Mouse (Mus musculus): ENCODE measurements around the gene Olfr960. TPM values are rescaled to one million over a fixed set of nuclear protein-coding genes. Genes with fewer than 3 reads are reported as not detected.

The Olfr960 gene
- total RNA-seq (2012; rRNA removed) = not detected in 2 replicates

DNA sequence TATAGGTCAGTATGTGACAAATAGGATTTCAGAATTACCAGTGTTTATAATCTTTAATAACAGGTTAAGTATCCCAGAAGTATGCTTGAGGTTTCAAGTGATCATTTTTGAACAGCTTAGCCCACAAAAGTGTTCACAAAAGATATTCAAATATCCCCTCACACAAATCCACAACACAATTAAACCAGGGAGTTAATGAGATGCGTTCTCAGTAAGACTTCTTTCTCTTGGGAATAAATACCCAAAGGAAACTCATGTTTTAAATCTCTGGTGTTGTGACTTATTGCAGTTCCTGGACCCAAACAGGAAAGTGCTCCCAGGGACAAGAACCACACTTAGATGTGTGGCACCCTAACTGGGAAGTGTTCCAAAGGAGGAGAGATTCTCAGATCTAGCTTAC, at the start of gene Olfr960:
TSS of gene Olfr960 (plus strand) at position 301 of the 400 bp plus-strand sequence.
- in situ Hi-C loops (cut with MboI; ENCODE audit: low sequenced_read_pairs in 2 of 2, unreplicated experiment in 2 of 2) = no loop called here
- no peak within 1 kb of the TSS for H3K27ac ChIP-seq (ENCODE audit: insufficient read depth, low read depth, low read length, poor library complexity, severe bottlenecking)
- H3K9me3 ChIP-seq (ENCODE audit: control insufficient read depth, insufficient read depth, low read depth, low read length) = no peaks in the 10 kb centered on the region
- no peak within 1 kb of the TSS for H3K4me3 ChIP-seq (ENCODE audit: insufficient read depth in 1 of 2, low read depth in 1 of 2, low read length in 2 of 2, poor library complexity in 1 of 2, severe bottlenecking in 1 of 2)
- no peak within 1 kb of the TSS for H3K9ac ChIP-seq (ENCODE audit: insufficient read depth, low read depth, low read length, poor library complexity, severe bottlenecking)
- no peak for TF ChIP-seq HCFC1 (IDR thresholded peaks at IDR 0.05; ENCODE audit: borderline replicate concordance, insufficient read depth, low read length)
- TF ChIP-seq CHD2 (IDR thresholded peaks at IDR 0.05; ENCODE audit: low read depth, low read length) = no peak
- no peak for TF ChIP-seq MAFK (IDR thresholded peaks at IDR 0.05; ENCODE audit: insufficient read depth, low read depth, low read length)
- no peak for TF ChIP-seq ZC3H11A (IDR thresholded peaks at IDR 0.05; ENCODE audit: borderline replicate concordance, low read depth, low read length)
- TF ChIP-seq ZNF384 (IDR thresholded peaks at IDR 0.05; ENCODE audit: low read depth, low read length) = no peak
- no peaks in the 10 kb centered on the region for H3K36me3 ChIP-seq (ENCODE audit: control insufficient read depth, insufficient read depth, low read length, poor library complexity, severe bottlenecking)
- H3K4me1 ChIP-seq (ENCODE audit: control insufficient read depth in 2 of 2, insufficient read depth in 2 of 2, low read length in 2 of 2, poor library complexity in 1 of 2) = no peaks in the 10 kb centered on the region
- DNase-seq (ENCODE audit: low read depth, low spot score) = no peak

- no peak for DNase-seq (ENCODE audit: low read depth, low spot score)
- no peak for TF ChIP-seq ZC3H11A (IDR thresholded peaks at IDR 0.05; ENCODE audit: borderline replicate concordance, low read depth, low read length)
- TF ChIP-seq ZNF384 (IDR thresholded peaks at IDR 0.05; ENCODE audit: low read depth, low read length) = no peak
- TF ChIP-seq MAFK (IDR thresholded peaks at IDR 0.05; ENCODE audit: insufficient read depth, low read depth, low read length) = no peak
- no peak for TF ChIP-seq HCFC1 (IDR thresholded peaks at IDR 0.05; ENCODE audit: borderline replicate concordance, insufficient read depth, low read length)
- TF ChIP-seq CHD2 (IDR thresholded peaks at IDR 0.05; ENCODE audit: low read depth, low read length) = no peak
- in situ Hi-C loops (cut with MboI; ENCODE audit: low sequenced_read_pairs in 2 of 2, unreplicated experiment in 2 of 2) = no loop called here
- Histone ChIP-seq H3K9ac (ENCODE audit: insufficient read depth, low read depth, low read length, poor library complexity, severe bottlenecking) (no peak within 1 kb of the TSS), H3K4me3 (ENCODE audit: insufficient read depth in 1 of 2, low read depth in 1 of 2, low read length in 2 of 2, poor library complexity in 1 of 2, severe bottlenecking in 1 of 2) (no peak within 1 kb of the TSS), H3K4me1 (ENCODE audit: control insufficient read depth in 2 of 2, insufficient read depth in 2 of 2, low read length in 2 of 2, poor library complexity in 1 of 2) (no peaks in the 10 kb centered on the region), H3K36me3 (ENCODE audit: control insufficient read depth, insufficient read depth, low read length, poor library complexity, severe bottlenecking) (no peaks in the 10 kb centered on the region), H3K27ac (ENCODE audit: insufficient read depth, low read depth, low read length, poor library complexity, severe bottlenecking) (no peak within 1 kb of the TSS), H3K9me3 (ENCODE audit: control insufficient read depth, insufficient read depth, low read depth, low read length) (no peaks in the 10 kb centered on the region)
Measured at GRCm38 (mm10) chr9:39575469-39575868, 45.7 kb upstream of the Olfr960 start, which contains the start of gene Olfr959. Olfr959 (minus strand) TSS chr9:39575569.

- no peak for DNase-seq (ENCODE audit: low read depth, low spot score)
Measured at GRCm38 (mm10) chr9:39577050-39577449, 44.1 kb upstream of the Olfr960 start.

DNA sequence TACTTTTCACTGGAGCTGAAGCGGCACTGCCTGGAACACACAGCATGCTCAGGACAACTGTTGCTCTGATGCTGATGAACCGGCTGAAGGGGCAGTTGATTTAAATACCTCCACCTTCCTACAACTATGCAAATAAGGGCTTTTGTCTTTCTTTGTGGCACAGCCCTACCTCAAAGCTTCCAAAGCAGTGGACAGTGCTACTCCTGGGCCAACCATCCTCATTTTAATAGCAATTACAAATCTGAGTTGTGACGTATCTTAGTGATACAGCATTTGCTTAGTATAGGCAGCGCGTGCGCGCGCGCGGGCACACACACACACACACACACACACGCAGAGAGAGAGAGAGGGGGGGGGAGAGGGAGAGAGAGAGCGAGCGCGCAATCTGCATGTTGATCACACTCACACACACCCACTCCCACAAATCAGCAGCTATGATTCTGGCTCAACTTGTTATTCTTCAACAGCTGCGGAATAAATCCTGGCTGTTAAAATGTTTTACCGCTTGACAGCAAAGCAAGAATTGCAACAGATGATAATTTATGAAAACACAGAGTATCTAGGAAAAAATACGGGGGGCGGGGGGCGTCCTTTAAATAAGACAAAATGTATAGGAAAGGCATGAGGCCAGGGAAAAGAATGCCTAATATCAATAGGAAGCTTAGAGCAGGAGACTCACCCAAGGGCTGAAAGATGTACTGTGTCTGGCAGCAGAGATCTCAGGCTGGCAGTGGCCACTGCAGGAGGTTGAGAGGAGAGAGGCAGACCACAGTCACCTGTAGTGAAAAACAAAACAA, 18.4 kb upstream of the Olfr960 start:
- Histone ChIP-seq H3K9me3 (ENCODE audit: control insufficient read depth, insufficient read depth, low read depth, low read length) (no peaks in the 10 kb centered on the region), H3K27ac (ENCODE audit: insufficient read depth, low read depth, low read length, poor library complexity, severe bottlenecking) (no peak overlapping the region), H3K9ac (ENCODE audit: insufficient read depth, low read depth, low read length, poor library complexity, severe bottlenecking) (no peak overlapping the region), H3K4me1 (ENCODE audit: control insufficient read depth in 2 of 2, insufficient read depth in 2 of 2, low read length in 2 of 2, poor library complexity in 1 of 2) (peaks cover 3 to 4% of the 10 kb centered on the region in 2 experiments; a peak in 3 of 4 replicates), H3K36me3 (ENCODE audit: control insufficient read depth, insufficient read depth, low read length, poor library complexity, severe bottlenecking) (no peaks in the 10 kb centered on the region), H3K4me3 (ENCODE audit: insufficient read depth in 1 of 2, low read depth in 1 of 2, low read length in 2 of 2, poor library complexity in 1 of 2, severe bottlenecking in 1 of 2) (peak overlapping the region in 1 of 2 experiments; percentile 51; a peak in 2 of 4 replicates)
- TF ChIP-seq ZC3H11A (IDR thresholded peaks at IDR 0.05; ENCODE audit: borderline replicate concordance, low read depth, low read length) (no peak), MAFK (IDR thresholded peaks at IDR 0.05; ENCODE audit: insufficient read depth, low read depth, low read length) (no peak), ZNF384 (IDR thresholded peaks at IDR 0.05; ENCODE audit: low read depth, low read length) (no peak), HCFC1 (IDR thresholded peaks at IDR 0.05; ENCODE audit: borderline replicate concordance, insufficient read depth, low read length) (no peak), CHD2 (IDR thresholded peaks at IDR 0.05; ENCODE audit: low read depth, low read length) (no peak)
- in situ Hi-C loops (cut with MboI; ENCODE audit: low sequenced_read_pairs in 2 of 2, unreplicated experiment in 2 of 2) = no loop called here
- peak; percentile 17 for DNase-seq (ENCODE audit: low read depth, low spot score)

More at GRCm38 (mm10) chr9:39577050-39577449, 44.1 kb upstream of the Olfr960 start:
- H3K9me3 ChIP-seq (ENCODE audit: control insufficient read depth, insufficient read depth, low read depth, low read length) = no peaks in the 10 kb centered on the region
- no peak overlapping the region for H3K27ac ChIP-seq (ENCODE audit: insufficient read depth, low read depth, low read length, poor library complexity, severe bottlenecking)
- no peaks in the 10 kb centered on the region for H3K4me1 ChIP-seq (ENCODE audit: control insufficient read depth in 2 of 2, insufficient read depth in 2 of 2, low read length in 2 of 2, poor library complexity in 1 of 2)
- no peak overlapping the region for H3K4me3 ChIP-seq (ENCODE audit: insufficient read depth in 1 of 2, low read depth in 1 of 2, low read length in 2 of 2, poor library complexity in 1 of 2, severe bottlenecking in 1 of 2)
- no peaks in the 10 kb centered on the region for H3K36me3 ChIP-seq (ENCODE audit: control insufficient read depth, insufficient read depth, low read length, poor library complexity, severe bottlenecking)
- in situ Hi-C loops (cut with MboI; ENCODE audit: low sequenced_read_pairs in 2 of 2, unreplicated experiment in 2 of 2) = no loop called here
- no peak overlapping the region for H3K9ac ChIP-seq (ENCODE audit: insufficient read depth, low read depth, low read length, poor library complexity, severe bottlenecking)
- no peak for TF ChIP-seq MAFK (IDR thresholded peaks at IDR 0.05; ENCODE audit: insufficient read depth, low read depth, low read length)
- no peak for TF ChIP-seq ZC3H11A (IDR thresholded peaks at IDR 0.05; ENCODE audit: borderline replicate concordance, low read depth, low read length)
- TF ChIP-seq ZNF384 (IDR thresholded peaks at IDR 0.05; ENCODE audit: low read depth, low read length) = no peak
- no peak for TF ChIP-seq HCFC1 (IDR thresholded peaks at IDR 0.05; ENCODE audit: borderline replicate concordance, insufficient read depth, low read length)
- no peak for TF ChIP-seq CHD2 (IDR thresholded peaks at IDR 0.05; ENCODE audit: low read depth, low read length)

All from ES-E14 (cell line).